Mouse (Mus musculus) E14TG2a.4 (cell line): ENCODE data around the gene Runx1.

ENCODE experiments used
- CTCF ChIP-seq: conservative IDR thresholded peaks from 2 replicates; pipeline ENCODE4 v1.5.1; 2014; ENCODE audit warnings: low read length
- NANOG ChIP-seq: IDR thresholded peaks from 2 replicates; pipeline ENCODE4 v1.6.1; 2014; ENCODE audit warnings: borderline replicate concordance, low read length, mixed read lengths
- POU5F1 ChIP-seq: IDR thresholded peaks from 2 replicates; pipeline ENCODE4 v1.6.1; 2014; ENCODE audit warnings: low read length, borderline replicate concordance

GRCm38 (mm10) chr16:92847762-92848300 is 21.9 kb upstream of the Runx1 start:
- TF ChIP-seq CTCF (no peak), POU5F1 (no peak), NANOG (no peak)
